Mouse (Mus musculus): Measurements from ENCODE around the gene Kcnk3.

GRCm38 (mm10) chr5:30670091-30670490 is 82.1 kb downstream of the Kcnk3 start:
- no peak for TF ChIP-seq CTCF (IDR thresholded peaks at IDR 0.05; ENCODE audit: low read depth)
- TF ChIP-seq EP300 (IDR thresholded peaks at IDR 0.05; ENCODE audit: low read depth), result no peak
